Mouse (Mus musculus): ENCODE results near the gene Dcbld1.
A peak's percentile ranks its signal among the peaks of the same experiment; 100 is the strongest.
"Not testable (repeated sequence)": the region's sequence is repeated elsewhere in the genome, so short reads cannot be mapped to it uniquely, and the experiment has no call there.

Dcbld1 gene

DNA sequence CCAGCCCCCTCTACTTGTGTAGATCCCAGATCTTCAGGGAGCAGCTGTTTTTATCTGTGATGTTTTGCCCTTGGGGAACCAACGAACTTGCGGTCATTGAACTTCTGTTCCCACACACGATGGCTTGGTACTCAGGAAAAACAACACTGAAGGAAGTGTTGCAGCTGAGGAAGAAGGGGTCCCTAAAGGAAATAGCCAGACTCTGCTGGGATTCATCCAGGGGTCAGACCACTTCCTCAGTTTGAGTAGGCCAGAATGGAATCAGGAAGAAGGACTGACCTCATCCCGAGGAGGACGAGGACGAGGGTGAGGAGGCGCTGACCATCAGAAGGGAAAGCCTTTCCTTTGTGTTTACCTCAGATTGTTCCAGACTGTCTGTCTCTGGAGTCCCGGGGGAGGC, 75.8 kb downstream of the Dcbld1 start:
- no peak for DNase-seq

DNA sequence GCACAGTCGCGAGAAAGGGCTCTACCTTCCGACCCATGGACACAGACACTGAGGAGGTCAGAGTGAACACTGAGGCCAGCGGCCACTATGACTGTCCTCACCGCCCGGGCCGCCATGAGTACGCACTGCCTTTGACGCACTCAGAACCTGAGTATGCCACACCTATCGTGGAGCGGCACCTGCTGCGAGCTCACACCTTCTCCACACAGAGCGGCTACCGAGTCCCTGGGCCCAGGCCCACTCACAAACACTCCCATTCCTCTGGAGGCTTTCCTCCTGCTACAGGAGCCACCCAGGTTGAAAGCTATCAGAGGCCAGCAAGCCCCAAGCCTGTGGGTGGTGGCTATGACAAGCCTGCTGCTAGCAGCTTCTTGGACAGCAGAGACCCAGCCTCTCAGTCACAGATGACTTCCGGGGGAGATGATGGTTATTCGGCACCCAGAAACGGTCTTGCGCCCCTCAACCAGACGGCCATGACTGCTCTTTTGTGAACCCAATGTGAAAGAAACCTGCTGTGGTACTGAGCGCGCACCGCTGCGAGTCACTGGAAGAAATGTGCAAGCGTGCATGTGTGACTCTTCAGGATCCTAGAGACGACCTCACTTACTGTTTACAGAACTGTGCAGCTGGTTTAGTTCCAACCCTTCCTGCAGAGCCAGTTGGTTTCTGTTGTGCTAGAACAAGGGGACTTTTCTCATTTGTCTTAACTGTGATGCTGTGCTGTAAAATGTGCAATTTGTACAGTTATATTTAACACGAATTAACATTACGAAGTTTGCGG, 86.3 kb downstream of the Dcbld1 start:
- DNase-seq, result no peak

DNA sequence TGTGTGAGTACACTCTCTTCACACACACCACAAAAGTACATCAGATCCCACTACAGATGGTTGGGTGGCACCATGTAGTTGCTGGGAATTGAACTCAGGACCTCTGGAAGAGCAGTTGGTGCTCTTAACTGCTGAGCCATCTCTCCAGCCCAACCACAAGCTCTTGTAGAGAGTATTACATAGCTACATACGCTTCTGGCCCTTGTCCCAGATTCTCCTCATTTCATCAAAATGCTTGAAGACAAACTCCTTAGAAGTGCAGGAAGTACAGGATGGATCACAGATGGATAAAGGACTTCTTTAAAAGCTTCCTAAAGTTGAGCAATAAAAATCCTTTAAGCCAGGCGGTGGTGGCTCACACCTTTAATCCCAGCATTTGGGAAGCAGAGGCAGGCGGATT, 88.5 kb downstream of the Dcbld1 start:
- no peak for DNase-seq

DNA sequence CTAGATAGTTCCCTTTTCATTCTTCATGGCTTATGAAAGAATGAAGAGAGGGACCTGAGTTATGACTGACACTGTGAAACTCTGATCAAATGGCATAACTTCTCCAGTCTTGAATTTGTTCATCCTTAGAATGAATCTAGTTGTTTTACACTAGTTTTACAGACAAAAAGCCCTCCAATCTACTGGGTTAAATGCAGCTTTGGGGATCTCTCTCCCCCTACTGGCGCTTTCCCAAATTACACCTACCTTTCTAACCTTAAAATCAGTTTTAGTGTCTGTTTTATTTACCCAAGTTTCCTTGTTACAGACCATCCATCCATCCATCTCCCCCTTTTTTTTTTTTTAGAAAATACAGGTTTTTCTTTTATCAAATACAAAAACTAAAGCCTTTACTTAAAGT, 97.6 kb downstream of the Dcbld1 start:
- peak; percentile 43 for DNase-seq

DNA sequence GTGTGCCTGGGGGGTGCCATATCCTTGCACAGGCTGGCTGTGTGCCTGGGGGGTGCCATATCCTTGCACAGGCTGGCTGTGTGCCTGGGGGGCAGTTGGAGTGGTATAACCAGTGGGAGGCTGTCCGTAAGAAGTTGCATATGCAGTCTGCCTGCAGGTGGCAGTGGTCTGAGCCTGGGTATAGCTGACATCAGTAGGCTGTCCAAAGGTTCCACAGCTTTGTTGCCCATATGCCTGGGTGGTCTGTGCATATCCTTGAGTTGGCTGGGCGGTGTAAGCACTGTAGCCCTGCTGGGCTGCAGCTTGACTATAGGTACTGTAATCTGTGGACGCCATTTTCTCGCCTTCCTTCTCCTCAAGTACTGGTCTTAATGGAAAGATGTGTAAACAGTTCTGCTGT, 109.9 kb downstream of the Dcbld1 start:
- not testable (repeated sequence) for DNase-seq

DNA sequence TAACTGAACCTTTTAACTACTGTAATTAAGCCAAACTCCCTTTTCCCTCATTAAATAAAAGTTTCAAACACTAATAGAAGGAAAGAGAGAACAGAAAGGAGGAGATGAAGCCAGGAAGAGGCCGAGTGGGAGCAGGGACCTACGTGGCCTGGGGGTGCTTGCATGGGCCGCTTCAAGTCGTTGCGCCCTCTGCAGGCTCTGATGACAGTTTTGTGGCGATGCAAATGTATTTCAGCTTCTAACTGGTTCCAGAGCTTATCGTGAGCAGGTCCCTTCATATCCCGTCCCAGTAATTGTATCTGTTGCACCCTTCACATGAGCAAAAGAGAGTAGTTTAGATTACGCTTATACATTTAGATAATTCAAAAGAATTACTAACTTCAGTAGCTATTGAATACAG, 119.8 kb downstream of the Dcbld1 start:
- DNase-seq, result peak; percentile 13

DNA sequence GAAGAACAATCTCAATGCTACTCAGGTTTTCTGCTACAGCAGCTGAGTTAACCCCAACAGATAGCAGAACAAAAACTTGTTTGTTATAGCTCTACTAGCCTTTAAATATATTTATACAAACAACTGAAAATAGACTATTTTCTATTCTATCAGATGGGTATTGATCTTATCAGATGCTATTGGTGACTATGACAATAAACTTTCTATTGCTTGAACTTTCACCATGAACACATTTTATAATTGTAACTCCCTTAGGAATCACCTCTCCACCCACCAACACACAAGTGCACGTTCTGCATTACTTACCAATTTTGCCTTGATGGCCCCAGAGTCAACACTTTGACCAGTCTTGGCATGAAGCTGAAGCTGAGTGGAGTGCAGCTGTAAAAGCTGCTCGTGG, 125.0 kb downstream of the Dcbld1 start, which contains the start of gene Gm26741:
Gm26741 (plus strand) TSS at position 301 of the 400 bp plus-strand sequence.
- DNase-seq, result no peak

DNA sequence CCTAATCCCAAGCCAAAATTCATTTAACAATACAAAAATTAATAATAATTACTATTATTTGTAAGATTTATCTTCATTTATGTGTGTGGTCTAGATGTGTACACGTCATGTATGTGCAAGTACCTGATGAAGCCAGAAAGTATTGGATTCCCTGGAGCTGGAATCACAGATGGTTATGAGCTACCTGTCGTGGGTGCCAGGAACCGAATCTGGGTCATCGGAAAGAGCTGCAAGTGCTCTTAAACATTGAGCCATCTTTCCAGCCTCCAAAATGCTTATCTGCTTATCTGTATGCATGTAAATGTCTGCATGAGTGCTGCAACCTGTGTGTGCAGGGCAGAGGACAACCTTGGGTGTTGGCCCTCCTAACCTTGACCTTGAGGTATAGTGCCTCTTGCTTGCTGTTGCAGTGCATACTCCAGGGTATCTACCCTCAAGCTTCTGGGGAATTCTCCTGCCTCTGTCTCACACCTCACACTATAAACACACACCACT, 126.9 kb downstream of the Dcbld1 start:
- no peak for DNase-seq

DNA sequence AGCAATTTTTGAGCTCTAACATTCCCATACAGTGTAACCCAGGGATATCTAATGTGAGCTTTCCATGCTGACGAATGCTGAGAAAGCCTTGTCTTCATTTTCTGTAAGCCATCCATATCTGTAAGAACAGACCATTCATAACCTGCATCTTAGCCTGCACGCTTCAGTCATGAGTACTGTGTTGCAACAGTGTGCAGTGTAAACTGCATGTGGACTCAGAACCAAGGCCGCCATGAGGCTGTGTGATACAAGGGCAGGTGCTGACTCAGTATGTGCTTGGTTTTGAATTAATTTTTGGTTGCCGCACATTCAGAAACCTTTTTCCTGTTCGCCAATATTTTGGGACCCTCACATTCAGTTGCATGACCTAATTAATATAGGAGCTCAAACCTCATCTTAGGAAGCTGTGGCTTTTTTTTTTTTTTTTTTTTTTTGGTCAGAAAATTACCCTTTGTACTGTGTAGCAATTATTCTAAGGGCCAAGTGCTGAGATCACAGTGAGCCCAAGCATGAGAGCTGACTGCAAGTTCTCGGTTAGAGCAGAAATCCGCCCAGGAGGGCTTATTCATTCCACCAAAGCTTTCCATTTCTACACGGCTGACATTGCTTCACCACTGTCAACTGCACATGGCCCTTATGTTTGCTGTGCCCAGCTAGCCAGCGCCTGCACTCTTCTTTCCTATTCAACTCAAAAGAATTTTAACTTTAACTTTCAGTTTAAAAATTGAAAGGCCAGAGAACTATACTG, 127.6 kb downstream of the Dcbld1 start:
- DNase-seq, result no peak

DNA sequence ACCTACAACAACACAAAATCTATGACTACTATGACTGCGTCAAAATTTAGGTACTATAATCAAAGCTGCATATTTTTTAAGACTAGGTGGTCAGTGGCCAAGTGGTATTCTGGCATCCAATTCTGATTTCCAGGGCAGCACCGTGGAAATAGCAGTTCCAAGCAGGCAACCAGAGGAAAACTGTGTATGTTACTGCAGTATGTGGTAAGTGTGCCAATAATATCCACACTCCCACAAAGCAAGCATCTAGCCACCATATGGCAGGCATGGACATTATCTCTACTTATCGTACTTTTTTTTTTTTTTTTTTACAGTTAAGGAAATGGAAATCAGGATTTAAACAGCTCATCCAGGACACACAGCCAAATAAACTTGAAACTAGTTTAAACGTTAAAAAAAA, 135.0 kb downstream of the Dcbld1 start:
- DNase-seq, result no peak
